Mouse (Mus musculus): Measurements from ENCODE around the gene Gcgr. TPM values are rescaled to one million over a fixed set of nuclear protein-coding genes. Genes with fewer than 3 reads are reported as not detected.
A peak's percentile ranks its signal among the peaks of the same experiment; 100 is the strongest.

Gene Gcgr
- polyA plus RNA-seq, 1 experiment: 0.07 TPM

- no peaks in the 10 kb centered on the region for H3K27me3 ChIP-seq (ENCODE audit: control insufficient read depth, insufficient read depth, low read length)
- H3K27ac ChIP-seq (ENCODE audit: control insufficient read depth, insufficient read depth, low read depth, low read length): no peak overlapping the region
- TF ChIP-seq CTCF (IDR thresholded peaks at IDR 0.05; ENCODE audit: control insufficient read depth, insufficient read depth, insufficient replicate concordance, low read depth, low read length) (no peak), POLR2A (IDR thresholded peaks at IDR 0.05; ENCODE audit: control insufficient read depth, low read depth, low read length) (no peak)
- H3K4me1 ChIP-seq (ENCODE audit: control insufficient read depth, insufficient read depth, low read length): peaks cover 14% of the 10 kb centered on the region
- no peak overlapping the region for H3K4me3 ChIP-seq (ENCODE audit: control insufficient read depth, low read depth, low read length)
- H3K36me3 ChIP-seq (ENCODE audit: control insufficient read depth, insufficient read depth, low read length): no peaks in the 10 kb centered on the region
Observed at GRCm38 (mm10) chr11:120547469-120547868, 17.0 kb downstream of the Gcgr start.

GRCm38 (mm10) chr11:120548214-120548613, 17.7 kb downstream of the Gcgr start:
- Histone ChIP-seq H3K4me1 (ENCODE audit: control insufficient read depth, insufficient read depth, low read length) (peaks cover 14% of the 10 kb centered on the region), H3K27me3 (ENCODE audit: control insufficient read depth, insufficient read depth, low read length) (no peaks in the 10 kb centered on the region), H3K4me3 (ENCODE audit: control insufficient read depth, low read depth, low read length) (peak overlapping the region; percentile 98; the same call in 1 of the 2 replicates), H3K36me3 (ENCODE audit: control insufficient read depth, insufficient read depth, low read length) (no peaks in the 10 kb centered on the region), H3K27ac (ENCODE audit: control insufficient read depth, insufficient read depth, low read depth, low read length) (no peak overlapping the region)
- no peak for TF ChIP-seq CTCF (IDR thresholded peaks at IDR 0.05; ENCODE audit: control insufficient read depth, insufficient read depth, insufficient replicate concordance, low read depth, low read length)
- TF ChIP-seq POLR2A (IDR thresholded peaks at IDR 0.05; ENCODE audit: control insufficient read depth, low read depth, low read length): no peak

- no peaks in the 10 kb centered on the region for H3K36me3 ChIP-seq (ENCODE audit: control insufficient read depth, insufficient read depth, low read length)
- H3K27ac ChIP-seq (ENCODE audit: control insufficient read depth, insufficient read depth, low read depth, low read length): no peak overlapping the region; the same call in 1 of the 2 replicates
- peaks cover 14% of the 10 kb centered on the region for H3K4me1 ChIP-seq (ENCODE audit: control insufficient read depth, insufficient read depth, low read length)
- H3K27me3 ChIP-seq (ENCODE audit: control insufficient read depth, insufficient read depth, low read length): no peaks in the 10 kb centered on the region
- no peak for TF ChIP-seq POLR2A (IDR thresholded peaks at IDR 0.05; ENCODE audit: control insufficient read depth, low read depth, low read length)
- no peak for TF ChIP-seq CTCF (IDR thresholded peaks at IDR 0.05; ENCODE audit: control insufficient read depth, insufficient read depth, insufficient replicate concordance, low read depth, low read length)
- H3K4me3 ChIP-seq (ENCODE audit: control insufficient read depth, low read depth, low read length): peak overlapping the region; percentile 98
Observed at GRCm38 (mm10) chr11:120548786-120549167, 18.3 kb downstream of the Gcgr start.

- peak within 1 kb of the TSS; percentile 98 for H3K4me3 ChIP-seq (ENCODE audit: control insufficient read depth, low read depth, low read length)
- H3K4me1 ChIP-seq (ENCODE audit: control insufficient read depth, insufficient read depth, low read length): peaks cover 14% of the 10 kb centered on the region
- TF ChIP-seq CTCF (IDR thresholded peaks at IDR 0.05; ENCODE audit: control insufficient read depth, insufficient read depth, insufficient replicate concordance, low read depth, low read length) (no peak), POLR2A (IDR thresholded peaks at IDR 0.05; ENCODE audit: control insufficient read depth, low read depth, low read length) (peak; percentile 72)
- H3K36me3 ChIP-seq (ENCODE audit: control insufficient read depth, insufficient read depth, low read length): no peaks in the 10 kb centered on the region
- peak within 1 kb of the TSS; percentile 89 for H3K27ac ChIP-seq (ENCODE audit: control insufficient read depth, insufficient read depth, low read depth, low read length)
- no peaks in the 10 kb centered on the region for H3K27me3 ChIP-seq (ENCODE audit: control insufficient read depth, insufficient read depth, low read length)
Observed at GRCm38 (mm10) chr11:120549168-120549945, 18.9 kb downstream of the Gcgr start, which contains the start of gene Mcrip1. TSS of gene Mcrip1 (minus strand) at chr11:120549727.

- Histone ChIP-seq H3K27me3 (ENCODE audit: control insufficient read depth, insufficient read depth, low read length) (no peaks in the 10 kb centered on the region), H3K27ac (ENCODE audit: control insufficient read depth, insufficient read depth, low read depth, low read length) (peak overlapping the region; percentile 77), H3K36me3 (ENCODE audit: control insufficient read depth, insufficient read depth, low read length) (no peaks in the 10 kb centered on the region), H3K4me1 (ENCODE audit: control insufficient read depth, insufficient read depth, low read length) (peaks cover 14% of the 10 kb centered on the region), H3K4me3 (ENCODE audit: control insufficient read depth, low read depth, low read length) (peak overlapping the region; percentile 98)
- TF ChIP-seq CTCF (IDR thresholded peaks at IDR 0.05; ENCODE audit: control insufficient read depth, insufficient read depth, insufficient replicate concordance, low read depth, low read length) (no peak), POLR2A (IDR thresholded peaks at IDR 0.05; ENCODE audit: control insufficient read depth, low read depth, low read length) (no peak)
Observed at GRCm38 (mm10) chr11:120549986-120550809, 19.7 kb downstream of the Gcgr start.

- Histone ChIP-seq H3K27me3 (ENCODE audit: control insufficient read depth, insufficient read depth, low read length) (no peaks in the 10 kb centered on the region), H3K36me3 (ENCODE audit: control insufficient read depth, insufficient read depth, low read length) (no peaks in the 10 kb centered on the region), H3K4me3 (ENCODE audit: control insufficient read depth, low read depth, low read length) (peak within 1 kb of the TSS; percentile 98), H3K4me1 (ENCODE audit: control insufficient read depth, insufficient read depth, low read length) (peaks cover 14% of the 10 kb centered on the region), H3K27ac (ENCODE audit: control insufficient read depth, insufficient read depth, low read depth, low read length) (peak within 1 kb of the TSS; percentile 77)
- TF ChIP-seq POLR2A (IDR thresholded peaks at IDR 0.05; ENCODE audit: control insufficient read depth, low read depth, low read length) (peak; percentile 52; the same call in 1 of the 2 replicates), CTCF (IDR thresholded peaks at IDR 0.05; ENCODE audit: control insufficient read depth, insufficient read depth, insufficient replicate concordance, low read depth, low read length) (no peak)
Observed at GRCm38 (mm10) chr11:120550810-120551440, 20.4 kb downstream of the Gcgr start, which contains the start of gene Ppp1r27. TSS of gene Ppp1r27 (minus strand) at chr11:120551132.
